Mouse (Mus musculus): ENCODE results near the gene Col28a1. TPM values are rescaled to one million over a fixed set of nuclear protein-coding genes. Genes with fewer than 3 reads are reported as not detected.

The Col28a1 gene
- polyA plus RNA-seq, 1 experiment = not detected

- Histone ChIP-seq H3K4me1 (ENCODE audit: control insufficient read depth, insufficient read depth, low read length) (0 out of 2 replicates have a peak, but pooled peaks cover 2% of the 10 kb centered on the region), H3K4me3 (ENCODE audit: insufficient read depth, low read length) (no peak overlapping the region), H3K27ac (ENCODE audit: insufficient read depth, low read depth, low read length) (no peak overlapping the region)
- TF ChIP-seq CTCF (IDR thresholded peaks at IDR 0.05; ENCODE audit: low read depth, low read length) (no peak), POLR2A (IDR thresholded peaks at IDR 0.05; ENCODE audit: borderline replicate concordance, low read depth, low read length) (no peak)
Measured at GRCm38 (mm10) chr6:7965833-7966522, 226.4 kb downstream of the Col28a1 start.

- no peak for TF ChIP-seq POLR2A (IDR thresholded peaks at IDR 0.05; ENCODE audit: borderline replicate concordance, low read depth, low read length)
- no peak for TF ChIP-seq CTCF (IDR thresholded peaks at IDR 0.05; ENCODE audit: low read depth, low read length)
- H3K4me1 ChIP-seq (ENCODE audit: control insufficient read depth, insufficient read depth, low read length) = no peaks in the 10 kb centered on the region
- H3K27ac ChIP-seq (ENCODE audit: insufficient read depth, low read depth, low read length) = no peak overlapping the region
- no peak overlapping the region for H3K4me3 ChIP-seq (ENCODE audit: insufficient read depth, low read length)
Measured at GRCm38 (mm10) chr6:7962749-7963148, 229.7 kb downstream of the Col28a1 start.

- no peak overlapping the region for H3K4me3 ChIP-seq (ENCODE audit: insufficient read depth, low read length)
- no peaks in the 10 kb centered on the region for H3K4me1 ChIP-seq (ENCODE audit: control insufficient read depth, insufficient read depth, low read length)
- no peak for TF ChIP-seq CTCF (IDR thresholded peaks at IDR 0.05; ENCODE audit: low read depth, low read length)
- no peak for TF ChIP-seq POLR2A (IDR thresholded peaks at IDR 0.05; ENCODE audit: borderline replicate concordance, low read depth, low read length)
- H3K27ac ChIP-seq (ENCODE audit: insufficient read depth, low read depth, low read length) = no peak overlapping the region
Measured at GRCm38 (mm10) chr6:7952208-7952607, 240.2 kb downstream of the Col28a1 start.

GRCm38 (mm10) chr6:7951778-7952177 is 240.6 kb downstream of the Col28a1 start:
- H3K4me3 ChIP-seq (ENCODE audit: insufficient read depth, low read length) = no peak overlapping the region
- no peak for TF ChIP-seq POLR2A (IDR thresholded peaks at IDR 0.05; ENCODE audit: borderline replicate concordance, low read depth, low read length)
- TF ChIP-seq CTCF (IDR thresholded peaks at IDR 0.05; ENCODE audit: low read depth, low read length) = no peak

More at GRCm38 (mm10) chr6:7951778-7952177, 240.6 kb downstream of the Col28a1 start:
- Histone ChIP-seq H3K27ac (ENCODE audit: insufficient read depth, low read depth, low read length) (no peak overlapping the region), H3K4me1 (ENCODE audit: control insufficient read depth, insufficient read depth, low read length) (no peaks in the 10 kb centered on the region)

Other genes with a start within 250 kb of the Col28a1 start
- 6.5 and 7.4 TPM in 2 replicates for gene Mios, start 16.6 kb upstream of the Col28a1 start, polyA plus RNA-seq (2012; ENCODE audit: insufficient read depth, insufficient read length, missing spikeins)
- gene Rpa3, start 66.6 kb upstream of the Col28a1 start, polyA plus RNA-seq (2012; ENCODE audit: insufficient read depth, insufficient read length, missing spikeins) = 30.5 and 41.0 TPM in 2 replicates
- 15.5 and 16.0 TPM in 2 replicates for gene Umad1, start 66.7 kb upstream of the Col28a1 start, polyA plus RNA-seq (2012; ENCODE audit: insufficient read depth, insufficient read length, missing spikeins)
- gene Gm45062, start 66.8 kb upstream of the Col28a1 start, polyA plus RNA-seq (2012; ENCODE audit: insufficient read depth, insufficient read length, missing spikeins) = 2.5 and 3.7 TPM in 2 replicates

Measured in bone marrow macrophage, adult 2 months (primary cell).